Mouse (Mus musculus): ENCODE data around the gene Il9r. TPM values are rescaled to one million over a fixed set of nuclear protein-coding genes. Genes with fewer than 3 reads are reported as not detected.
A peak's percentile ranks its signal among the peaks of the same experiment; 100 is the strongest.

The Il9r gene
- total and polyA plus RNA-seq, 2 experiments from 2014 or later = not detected

GRCm38 (mm10) chr11:32236712-32237410 lies 36.8 kb upstream of the Il9r start:
- peak overlapping the region; percentile 44; the same call in 1 of the 2 replicates for H3K27ac ChIP-seq (ENCODE audit: low read depth, low read length)
- TF ChIP-seq CTCF (IDR thresholded peaks at IDR 0.05) = peak; percentile 81
- H3K9me3 ChIP-seq (ENCODE audit: low read length) = no peaks in the 10 kb centered on the region
- no peak overlapping the region for H3K4me3 ChIP-seq (ENCODE audit: low read depth, low read length)
- DNase-seq (ENCODE audit: low spot score) (peak; percentile 82), ATAC-seq (ENCODE audit: low FRiP score) (no peak)
- H3K27me3 ChIP-seq (ENCODE audit: insufficient read depth, low read length) = no peaks in the 10 kb centered on the region
- H3K36me3 ChIP-seq (ENCODE audit: insufficient read depth, low read length) = peaks cover 37% of the 10 kb centered on the region
- no peak overlapping the region for H3K4me2 ChIP-seq (ENCODE audit: low read depth, low read length, poor library complexity, severe bottlenecking)
- no peak overlapping the region for H3K9ac ChIP-seq (replicated peaks; ENCODE audit: low read length, poor library complexity, severe bottlenecking)
- 57% methylated on average over 9 of the region's 9 CpGs for WGBS
- 0 out of 2 replicates have a peak, but pooled peaks cover 5% of the 10 kb centered on the region for H3K4me1 ChIP-seq (ENCODE audit: insufficient read depth, low read length)

- TF ChIP-seq CTCF (IDR thresholded peaks at IDR 0.05) = no peak
- Histone ChIP-seq H3K4me2 (ENCODE audit: low read depth, low read length, poor library complexity, severe bottlenecking) (no peak overlapping the region), H3K4me3 (ENCODE audit: low read depth, low read length) (no peak overlapping the region), H3K4me1 (ENCODE audit: insufficient read depth, low read length) (0 out of 2 replicates have a peak, but pooled peaks cover 5% of the 10 kb centered on the region), H3K9ac (replicated peaks; ENCODE audit: low read length, poor library complexity, severe bottlenecking) (no peak overlapping the region), H3K36me3 (ENCODE audit: insufficient read depth, low read length) (peaks cover 37% of the 10 kb centered on the region), H3K9me3 (ENCODE audit: low read length) (no peaks in the 10 kb centered on the region), H3K27me3 (ENCODE audit: insufficient read depth, low read length) (no peaks in the 10 kb centered on the region), H3K27ac (ENCODE audit: low read depth, low read length) (peak overlapping the region; percentile 44; the same call in 1 of the 2 replicates)
- ATAC-seq (ENCODE audit: low FRiP score) (no peak), DNase-seq (ENCODE audit: low spot score) (no peak)
- 46% methylated on average over 2 of the region's 2 CpGs for WGBS
These were observed 36.1 kb upstream of the Il9r start for GRCm38 (mm10) chr11:32236132-32236531.

GRCm38 (mm10) chr11:32235646-32236045 lies 35.6 kb upstream of the Il9r start:
- H3K27me3 ChIP-seq (ENCODE audit: insufficient read depth, low read length) = no peaks in the 10 kb centered on the region
- H3K4me2 ChIP-seq (ENCODE audit: low read depth, low read length, poor library complexity, severe bottlenecking) = no peak overlapping the region
- DNase-seq (ENCODE audit: low spot score) (peak; percentile 88), ATAC-seq (ENCODE audit: low FRiP score) (peak; percentile 36; the same call in 1 of the 2 replicates)
- TF ChIP-seq CTCF (IDR thresholded peaks at IDR 0.05) = no peak
- peaks cover 36% of the 10 kb centered on the region for H3K36me3 ChIP-seq (ENCODE audit: insufficient read depth, low read length)
- H3K4me3 ChIP-seq (ENCODE audit: low read depth, low read length) = no peak overlapping the region
- no peaks in the 10 kb centered on the region for H3K9me3 ChIP-seq (ENCODE audit: low read length)
- H3K27ac ChIP-seq (ENCODE audit: low read depth, low read length) = no peak overlapping the region
- 0 out of 2 replicates have a peak, but pooled peaks cover 5% of the 10 kb centered on the region for H3K4me1 ChIP-seq (ENCODE audit: insufficient read depth, low read length)
- 30% methylated on average over 3 of the region's 3 CpGs for WGBS
- H3K9ac ChIP-seq (replicated peaks; ENCODE audit: low read length, poor library complexity, severe bottlenecking) = no peak overlapping the region

DNA sequence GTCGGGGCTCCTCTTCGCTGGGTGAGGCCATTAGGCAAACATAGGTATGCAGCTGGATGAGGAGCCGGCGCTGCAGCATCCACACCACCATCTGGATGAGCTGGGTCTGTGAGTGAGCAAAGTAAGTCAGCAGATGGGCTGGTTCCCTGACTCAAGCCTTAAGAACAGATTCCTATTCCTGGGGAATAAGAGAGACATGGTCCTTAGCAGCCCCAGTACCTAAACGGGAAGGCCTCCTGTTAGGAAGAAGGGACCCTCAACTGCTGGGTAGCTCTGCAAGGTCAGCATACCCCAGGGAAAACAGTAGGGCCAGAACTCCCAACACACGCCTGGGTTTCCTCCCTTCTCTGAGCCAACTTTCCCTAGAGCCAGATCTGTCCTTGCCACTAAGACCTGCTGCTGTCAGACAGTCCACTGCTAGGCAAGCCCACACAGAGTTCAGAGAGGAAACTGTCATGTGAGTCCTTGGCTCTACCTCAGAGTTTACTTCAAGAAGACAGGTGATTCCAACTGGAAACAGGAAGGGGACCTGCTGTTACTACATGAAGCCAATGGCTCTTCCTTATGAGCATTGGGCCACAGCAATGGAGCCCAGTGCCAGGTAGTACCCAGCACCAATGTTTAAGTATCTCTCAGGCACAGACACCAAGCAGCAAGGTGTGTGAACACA lies 34.9 kb upstream of the Il9r start:
- no peaks in the 10 kb centered on the region for H3K27me3 ChIP-seq (ENCODE audit: insufficient read depth, low read length)
- H3K36me3 ChIP-seq (ENCODE audit: insufficient read depth, low read length) = peaks cover 34% of the 10 kb centered on the region
- no peak overlapping the region for H3K4me3 ChIP-seq (ENCODE audit: low read depth, low read length)
- WGBS = 88% methylated on average over 6 of the region's 6 CpGs
- DNase-seq (ENCODE audit: low spot score) (no peak), ATAC-seq (ENCODE audit: low FRiP score) (no peak)
- no peak overlapping the region; the same call in 1 of the 2 replicates for H3K27ac ChIP-seq (ENCODE audit: low read depth, low read length)
- H3K9me3 ChIP-seq (ENCODE audit: low read length) = no peaks in the 10 kb centered on the region
- H3K4me1 ChIP-seq (ENCODE audit: insufficient read depth, low read length) = 0 out of 2 replicates have a peak, but pooled peaks cover 5% of the 10 kb centered on the region
- H3K9ac ChIP-seq (replicated peaks; ENCODE audit: low read length, poor library complexity, severe bottlenecking) = no peak overlapping the region
- no peak overlapping the region for H3K4me2 ChIP-seq (ENCODE audit: low read depth, low read length, poor library complexity, severe bottlenecking)
- no peak for TF ChIP-seq CTCF (IDR thresholded peaks at IDR 0.05)

- no peak for TF ChIP-seq CTCF (IDR thresholded peaks at IDR 0.05)
- DNase-seq (ENCODE audit: low spot score) = peak; percentile 75
- WGBS = 91% methylated on average over 3 of the region's 3 CpGs
These were observed 33.8 kb upstream of the Il9r start for GRCm38 (mm10) chr11:32233895-32234294.

GRCm38 (mm10) chr11:32232848-32233247 lies 32.8 kb upstream of the Il9r start:
- Histone ChIP-seq H3K9me3 (ENCODE audit: low read length) (no peaks in the 10 kb centered on the region), H3K4me2 (ENCODE audit: low read depth, low read length, poor library complexity, severe bottlenecking) (no peak overlapping the region), H3K27ac (ENCODE audit: low read depth, low read length) (no peak overlapping the region), H3K36me3 (ENCODE audit: insufficient read depth, low read length) (peaks cover 30% of the 10 kb centered on the region), H3K4me3 (ENCODE audit: low read depth, low read length) (no peak overlapping the region), H3K4me1 (ENCODE audit: insufficient read depth, low read length) (0 out of 2 replicates have a peak, but pooled peaks cover 5% of the 10 kb centered on the region), H3K9ac (replicated peaks; ENCODE audit: low read length, poor library complexity, severe bottlenecking) (no peak overlapping the region), H3K27me3 (ENCODE audit: insufficient read depth, low read length) (no peaks in the 10 kb centered on the region)
- ATAC-seq (ENCODE audit: low FRiP score) = no peak
- DNase-seq (ENCODE audit: low spot score) = no peak
- 78% methylated on average over 10 of the region's 10 CpGs for WGBS
- TF ChIP-seq CTCF (IDR thresholded peaks at IDR 0.05) = no peak

More at GRCm38 (mm10) chr11:32233895-32234294, 33.8 kb upstream of the Il9r start:
- no peaks in the 10 kb centered on the region for H3K27me3 ChIP-seq (ENCODE audit: insufficient read depth, low read length)
- H3K4me2 ChIP-seq (ENCODE audit: low read depth, low read length, poor library complexity, severe bottlenecking) = no peak overlapping the region
- H3K27ac ChIP-seq (ENCODE audit: low read depth, low read length) = no peak overlapping the region
- peak; percentile 6; the same call in 1 of the 2 replicates for ATAC-seq (ENCODE audit: low FRiP score)
- H3K4me3 ChIP-seq (ENCODE audit: low read depth, low read length) = no peak overlapping the region
- no peaks in the 10 kb centered on the region for H3K9me3 ChIP-seq (ENCODE audit: low read length)
- peaks cover 30% of the 10 kb centered on the region for H3K36me3 ChIP-seq (ENCODE audit: insufficient read depth, low read length)
- no peak overlapping the region for H3K9ac ChIP-seq (replicated peaks; ENCODE audit: low read length, poor library complexity, severe bottlenecking)
- 0 out of 2 replicates have a peak, but pooled peaks cover 5% of the 10 kb centered on the region for H3K4me1 ChIP-seq (ENCODE audit: insufficient read depth, low read length)

All from midbrain, postnatal 0 days (tissue).